Mouse (Mus musculus) limb, embryonic 10.5 days (tissue): ENCODE measurements around the gene Wrap73. TPM values are rescaled to one million over a fixed set of nuclear protein-coding genes. Genes with fewer than 3 reads are reported as not detected.
A peak's percentile ranks its signal among the peaks of the same experiment; 100 is the strongest.

Experiments
- DNase-seq: peaks from one replicate; pipeline ENCODE4 v3.0.0-alpha.2; 2017; ENCODE audit warnings: low spot score
- H3K27ac ChIP-seq: fragments of 300-500 bp; sonication (generic); 2 replicates; pipeline ENCODE4 v1.5.1; 2016; ENCODE audit warnings: mild to moderate bottlenecking
- H3K27me3 ChIP-seq: fragments of 300-500 bp; sonication (generic); 2 replicates; pipeline ENCODE4 v1.6.1; 2016; ENCODE audit warnings: low read depth, mild to moderate bottlenecking; ENCODE audit not compliant: poor library complexity, severe bottlenecking
- H3K36me3 ChIP-seq: fragments of 300-500 bp; sonication (generic); 2 replicates; pipeline ENCODE4 v1.6.1; 2016; ENCODE audit warnings: mild to moderate bottlenecking, moderate library complexity
- H3K4me1 ChIP-seq: fragments of 300-500 bp; sonication (generic); 2 replicates; pipeline ENCODE4 v1.6.1; 2016
- H3K4me3 ChIP-seq: fragments of 300-500 bp; sonication (generic); 2 replicates; pipeline ENCODE4 v1.5.1; 2016; ENCODE audit warnings: mild to moderate bottlenecking, moderate library complexity
- H3K9me3 ChIP-seq: fragments of 300-500 bp; sonication (generic); replicated peaks from 2 replicates; pipeline ENCODE4 v1.6.1; 2016; ENCODE audit warnings: mild to moderate bottlenecking
- WGBS: fragments of 180-500 bp; shearing (Covaris S2); methylation state at CpG from one replicate; pipeline ENCODE4 v1.1.7; 2016; 5-methylcytosine and 5-hydroxymethylcytosine counted together
- polyA plus RNA-seq: library from polyadenylated mRNA; unstranded; fragments of >200 nt; fragmentation: Nextera tagmentation; extraction: Ambion mirVana; gene quantifications from 2 replicates; pipeline ENCODE4 v1.2.1, GENCODE M21; 2016

Wrap73 gene
- polyA plus RNA-seq, 1 experiment from 2014 or later, result 49.0 TPM

- WGBS, result 85% methylated on average over 9 of the region's 9 CpGs
- DNase-seq, result no peak
- H3K27me3 ChIP-seq, result peaks cover 17% of the 10 kb centered on the region
- H3K4me1 ChIP-seq, result 0 out of 2 replicates have a peak, but pooled peaks cover 4% of the 10 kb centered on the region
- no peak overlapping the region for H3K27ac ChIP-seq
- H3K9me3 ChIP-seq, result no peaks in the 10 kb centered on the region
- no peaks in the 10 kb centered on the region for H3K36me3 ChIP-seq
- H3K4me3 ChIP-seq, result no peak overlapping the region
Measured at GRCm38 (mm10) chr4:154119208-154119607, 23.0 kb upstream of the Wrap73 start.

GRCm38 (mm10) chr4:154121800-154122199, 20.4 kb upstream of the Wrap73 start:
- Histone ChIP-seq H3K36me3 (no peaks in the 10 kb centered on the region), H3K4me1 (no peaks in the 10 kb centered on the region), H3K9me3 (no peaks in the 10 kb centered on the region), H3K4me3 (no peak overlapping the region), H3K27me3 (peaks cover 22% of the 10 kb centered on the region), H3K27ac (no peak overlapping the region)
- 77% methylated on average over 11 of the region's 11 CpGs for WGBS
- no peak for DNase-seq

GRCm38 (mm10) chr4:154122374-154122773, 19.8 kb upstream of the Wrap73 start:
- Histone ChIP-seq H3K4me3 (no peak overlapping the region), H3K36me3 (no peaks in the 10 kb centered on the region), H3K9me3 (no peaks in the 10 kb centered on the region), H3K27ac (no peak overlapping the region), H3K4me1 (no peaks in the 10 kb centered on the region), H3K27me3 (peaks cover 22% of the 10 kb centered on the region)
- 70% methylated on average over 7 of the region's 7 CpGs for WGBS
- no peak for DNase-seq

DNA sequence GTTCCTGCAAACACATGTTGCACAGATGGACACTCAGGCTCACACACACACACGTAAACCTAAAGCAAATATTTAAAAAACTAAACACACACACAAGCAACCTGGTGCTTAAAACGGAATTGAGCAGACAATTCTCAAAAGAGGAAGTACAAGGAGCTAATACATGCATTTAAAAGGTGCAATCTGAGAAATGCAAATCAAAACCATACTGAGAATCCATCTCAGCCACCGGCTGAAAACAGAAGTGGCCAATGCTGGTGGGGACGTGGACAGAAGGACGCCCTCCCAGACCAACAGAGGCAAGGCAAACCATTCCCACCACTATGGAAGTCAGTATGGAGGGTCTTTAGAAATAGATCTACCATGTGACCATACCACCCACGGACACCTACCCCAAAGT, 18.6 kb upstream of the Wrap73 start:
- Histone ChIP-seq H3K4me3 (no peak overlapping the region), H3K36me3 (no peaks in the 10 kb centered on the region), H3K9me3 (no peaks in the 10 kb centered on the region), H3K27me3 (peaks cover 22% of the 10 kb centered on the region), H3K27ac (no peak overlapping the region), H3K4me1 (no peaks in the 10 kb centered on the region)
- no peak for DNase-seq
- 83% methylated on average over 6 of the region's 6 CpGs for WGBS

DNA sequence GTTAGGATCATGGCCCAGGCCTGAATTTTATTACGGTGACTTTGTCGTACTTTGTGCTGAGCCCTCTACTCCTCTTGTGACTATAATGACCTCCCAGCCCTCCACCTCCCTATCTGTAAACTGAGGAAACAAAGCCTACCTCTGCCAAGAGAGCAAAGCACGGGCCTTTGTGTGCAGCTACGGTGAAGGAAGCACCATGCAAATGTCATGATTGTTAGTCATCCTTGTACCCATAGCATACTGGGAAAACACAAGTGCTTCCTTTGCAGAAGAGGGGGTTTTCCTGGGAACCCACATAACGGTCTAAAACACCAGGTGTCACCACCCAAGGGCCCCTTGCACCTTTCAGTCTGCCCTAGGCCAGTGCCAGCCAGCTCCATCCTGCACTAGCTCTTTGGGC, 17.0 kb upstream of the Wrap73 start:
- no peak for DNase-seq
- H3K4me1 ChIP-seq, result no peaks in the 10 kb centered on the region
- no peak overlapping the region for H3K4me3 ChIP-seq
- H3K27ac ChIP-seq, result no peak overlapping the region
- peaks cover 34% of the 10 kb centered on the region for H3K27me3 ChIP-seq
- no peaks in the 10 kb centered on the region for H3K36me3 ChIP-seq
- WGBS, result 81% methylated on average over 5 of the region's 5 CpGs
- no peaks in the 10 kb centered on the region for H3K9me3 ChIP-seq

DNA sequence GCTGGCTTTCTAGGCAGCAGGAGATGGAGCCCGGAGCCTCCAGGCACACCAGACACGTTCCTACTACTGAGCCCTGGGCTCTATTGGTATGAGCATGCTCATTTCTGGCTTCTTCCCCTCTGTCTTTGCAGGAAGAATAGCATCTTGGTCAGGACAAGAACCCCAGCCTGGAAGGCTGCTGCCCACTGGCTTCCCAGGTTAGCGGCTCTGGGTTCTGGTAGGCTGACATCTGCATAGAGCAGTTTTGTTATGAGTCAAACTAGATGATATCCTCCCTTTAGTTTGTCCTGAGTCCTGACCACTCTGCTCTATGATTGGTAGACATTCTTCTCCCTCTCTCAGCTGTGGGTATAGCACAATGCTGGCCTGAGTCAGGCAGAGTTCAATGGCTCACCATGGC, 14.9 kb upstream of the Wrap73 start:
- H3K4me3 ChIP-seq, result no peak overlapping the region
- 76% methylated on average over 3 of the region's 3 CpGs for WGBS

GRCm38 (mm10) chr4:154129950-154130349, 12.2 kb upstream of the Wrap73 start:
- H3K27ac ChIP-seq, result no peak overlapping the region
- no peaks in the 10 kb centered on the region for H3K36me3 ChIP-seq
- DNase-seq, result no peak
- H3K9me3 ChIP-seq, result no peaks in the 10 kb centered on the region
- H3K27me3 ChIP-seq, result peaks cover 37% of the 10 kb centered on the region
- no peak overlapping the region for H3K4me3 ChIP-seq
- no peaks in the 10 kb centered on the region for H3K4me1 ChIP-seq

More for the DNA sequence above, 14.9 kb upstream of the Wrap73 start:
- Histone ChIP-seq H3K27ac (no peak overlapping the region), H3K4me1 (no peaks in the 10 kb centered on the region), H3K36me3 (no peaks in the 10 kb centered on the region), H3K9me3 (no peaks in the 10 kb centered on the region), H3K27me3 (peaks cover 36% of the 10 kb centered on the region)
- no peak for DNase-seq

- Histone ChIP-seq H3K27ac (no peak overlapping the region), H3K27me3 (peaks cover 56% of the 10 kb centered on the region), H3K9me3 (no peaks in the 10 kb centered on the region), H3K36me3 (no peaks in the 10 kb centered on the region), H3K4me1 (no peaks in the 10 kb centered on the region), H3K4me3 (no peak overlapping the region)
- WGBS, result 80% methylated on average over 4 of the region's 4 CpGs
- DNase-seq, result no peak
Measured at GRCm38 (mm10) chr4:154131894-154132293, 10.3 kb upstream of the Wrap73 start.

DNA sequence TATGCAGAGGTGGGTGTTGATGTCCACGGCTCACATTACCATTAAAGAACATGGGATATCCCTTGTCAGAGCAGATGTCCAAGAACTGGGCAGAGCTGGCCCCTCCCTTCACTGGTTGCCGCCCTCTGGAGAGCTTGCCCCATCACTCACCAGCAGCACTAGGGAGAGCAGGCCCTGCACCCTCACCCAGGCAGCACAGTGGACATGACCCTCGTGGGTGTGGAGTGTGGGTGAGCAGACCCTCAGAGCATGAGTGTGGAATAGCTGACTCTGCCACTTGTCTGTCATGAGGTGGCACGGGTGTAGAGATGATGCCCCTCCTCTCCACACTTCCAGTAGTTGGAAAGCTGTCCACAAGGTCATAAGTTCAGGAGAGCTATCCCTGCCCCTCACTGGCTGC, 7.4 kb upstream of the Wrap73 start:
- H3K9me3 ChIP-seq, result no peaks in the 10 kb centered on the region
- no peak for DNase-seq
- no peak overlapping the region for H3K27ac ChIP-seq
- no peak overlapping the region for H3K4me3 ChIP-seq
- H3K4me1 ChIP-seq, result peaks cover 7% of the 10 kb centered on the region
- 78% methylated on average over 4 of the region's 4 CpGs for WGBS
- H3K36me3 ChIP-seq, result no peaks in the 10 kb centered on the region
- peaks cover 75% of the 10 kb centered on the region for H3K27me3 ChIP-seq

DNA sequence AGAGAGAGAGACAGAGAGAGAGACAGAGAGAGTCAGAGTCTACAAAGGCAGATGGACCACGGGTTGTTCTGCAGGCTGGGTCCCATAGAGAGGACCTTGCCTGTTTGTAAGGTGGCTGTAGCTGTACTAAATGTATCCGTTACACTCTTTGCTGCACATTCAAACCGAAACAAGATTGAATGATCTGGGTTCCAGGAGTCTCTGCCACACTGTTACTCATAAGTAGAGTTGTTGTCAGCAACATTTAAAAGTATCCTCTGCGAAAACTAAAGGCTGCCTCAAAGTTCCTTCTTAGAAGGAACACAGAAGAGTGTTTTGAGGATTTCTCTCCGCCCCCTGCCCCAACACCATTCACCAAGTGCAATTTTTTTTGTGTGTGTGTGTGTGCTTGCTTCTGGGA, 5.0 kb upstream of the Wrap73 start:
- Histone ChIP-seq H3K4me3 (no peak overlapping the region), H3K4me1 (peaks cover 27% of the 10 kb centered on the region), H3K27me3 (peaks cover 88% of the 10 kb centered on the region), H3K27ac (no peak overlapping the region), H3K9me3 (no peaks in the 10 kb centered on the region), H3K36me3 (no peaks in the 10 kb centered on the region)
- 68% methylated on average over 5 of the region's 5 CpGs for WGBS
- DNase-seq, result no peak

DNA sequence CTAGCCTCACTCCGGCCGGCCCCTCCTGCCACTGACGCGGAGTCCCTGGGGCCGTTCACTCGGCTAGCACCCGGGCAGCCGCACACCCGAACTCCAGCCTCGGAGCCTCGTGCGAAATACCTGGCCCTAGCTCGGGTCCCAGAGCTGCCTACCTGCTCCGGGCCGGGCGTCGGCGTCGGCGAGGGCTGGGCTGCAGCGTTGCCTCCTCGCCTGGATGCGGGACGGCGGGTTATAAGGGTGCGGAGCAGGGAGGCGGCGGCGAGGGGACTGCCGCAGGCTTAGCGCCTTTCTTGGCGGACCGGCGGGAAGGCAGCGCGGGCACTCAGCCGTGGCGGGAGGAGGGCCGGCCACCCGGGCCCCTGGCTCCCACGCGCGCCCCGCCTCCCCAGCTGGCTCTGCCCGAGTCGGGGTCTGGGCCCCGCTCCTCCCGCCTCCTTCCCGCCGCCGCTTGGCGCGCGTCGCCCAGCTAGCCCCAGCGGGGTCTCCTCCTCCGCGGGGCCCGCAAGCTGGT, 2.4 kb upstream of the Wrap73 start:
- no peak for DNase-seq
- H3K36me3 ChIP-seq, result no peaks in the 10 kb centered on the region
- peak overlapping the region; percentile 75 for H3K27ac ChIP-seq
- H3K4me3 ChIP-seq, result peak overlapping the region; percentile 56
- peaks cover 41% of the 10 kb centered on the region for H3K4me1 ChIP-seq
- H3K9me3 ChIP-seq, result no peaks in the 10 kb centered on the region
- WGBS, result under 1% methylated on average over 59 of the region's 59 CpGs
- peaks cover 86% of the 10 kb centered on the region for H3K27me3 ChIP-seq

DNA sequence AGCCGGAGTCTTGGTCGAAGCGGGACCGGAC, 2.2 kb upstream of the Wrap73 start, which contains the start of gene Trp73:
Gene Trp73 (minus strand): TSS at position 27 of the 31 bp plus-strand sequence.
- Histone ChIP-seq H3K4me1 (peaks cover 41% of the 10 kb centered on the region), H3K9me3 (no peaks in the 10 kb centered on the region), H3K4me3 (peak within 1 kb of the TSS; percentile 56), H3K36me3 (no peaks in the 10 kb centered on the region), H3K27me3 (peaks cover 84% of the 10 kb centered on the region), H3K27ac (peak within 1 kb of the TSS; percentile 75)
- 0% methylated on average over 4 of the region's 4 CpGs for WGBS
- DNase-seq, result no peak

DNA sequence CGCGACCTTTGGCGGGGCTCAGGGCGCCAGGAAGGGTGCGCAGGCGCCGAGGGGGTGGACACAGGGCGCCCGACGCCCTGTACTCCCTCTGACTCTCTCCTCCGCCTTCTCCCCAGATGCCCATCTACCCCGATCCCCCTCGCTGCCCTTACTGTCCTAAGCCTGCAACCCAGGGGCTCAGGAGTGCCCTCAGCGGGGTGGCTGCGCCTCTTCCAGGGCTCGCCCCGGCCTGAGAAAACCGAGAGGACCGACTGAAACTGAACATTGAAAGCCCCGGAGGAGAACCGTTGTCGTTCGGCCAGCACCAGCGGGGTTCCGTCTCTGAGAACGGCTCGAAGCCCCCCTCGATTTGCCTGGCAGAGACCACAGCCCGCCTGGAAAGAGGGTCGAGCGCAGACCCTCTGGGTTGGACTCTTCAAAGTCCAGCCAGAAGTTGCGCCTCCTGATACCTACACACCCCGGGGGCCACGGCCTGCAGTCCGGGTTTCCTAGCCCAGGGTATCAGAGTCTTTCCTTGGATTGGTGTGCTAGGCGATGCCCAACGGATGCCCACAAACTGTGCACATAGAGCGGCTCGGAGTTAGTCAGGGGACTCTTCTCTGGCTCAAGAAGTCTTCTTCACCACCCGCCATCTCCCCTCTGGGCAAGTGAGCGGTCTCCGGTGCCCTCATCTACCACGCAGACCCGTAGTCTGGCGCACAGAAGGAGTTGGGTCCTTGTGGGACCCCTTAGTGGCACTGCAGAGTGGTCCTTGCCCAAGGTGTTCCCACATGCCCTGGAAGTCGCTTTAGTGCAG, 1.8 kb upstream of the Wrap73 start:
- Histone ChIP-seq H3K4me3 (peak overlapping the region; percentile 56), H3K27me3 (peaks cover 79% of the 10 kb centered on the region), H3K27ac (peak overlapping the region; percentile 75), H3K9me3 (no peaks in the 10 kb centered on the region), H3K4me1 (peaks cover 41% of the 10 kb centered on the region), H3K36me3 (peaks cover 3% of the 10 kb centered on the region; the same call in 1 of the 2 replicates)
- 2% methylated on average over 46 of the region's 46 CpGs for WGBS
- peak; percentile 67 for DNase-seq
